ENCODE assay signal across 8 mouse cellular contexts in genomic region chr1:119053402-119053841, GRCm38 (mm10). TPM values are rescaled to one million over a fixed set of nuclear protein-coding genes. Genes with fewer than 3 reads are reported as not detected.
A peak's percentile ranks its signal among the peaks of the same experiment; 100 is the strongest.
DNase-seq lines count a peak whose midpoint lies in the region; ATAC-seq and TF ChIP-seq lines count a peak whose summit lies in the region.

TSS of gene Gli2 (minus strand) at chr1:119053619.

- peak; percentile 93 for DNase-seq in R1 (ENCODE audit: low read depth, low spot score)
- DNase-seq in cerebellum, postnatal 25 days, result peak; percentile 76 to 84
- DNase-seq in frontal cortex, postnatal 36 days (ENCODE audit: low spot score in 2 of 2), result peak; percentile 76 to 84
- DNase-seq in layer of hippocampus, postnatal 25 days (ENCODE audit: extremely low spot score in 1 of 2, low spot score in 1 of 2), result peak; percentile 75 to 79
- DNase-seq in lung, postnatal 0 days (ENCODE audit: low spot score), result peak; percentile 91
- peak; percentile 94 for DNase-seq in retina, postnatal 1 day
- DNase-seq in urinary bladder, postnatal 14 days (ENCODE audit: low spot score), result peak; percentile 87

- H3K4me1 ChIP-seq in hindbrain, embryonic 13.5 days (replicated peaks), result peaks cover 55% of the 10 kb centered on the region
- 0 out of 2 replicates have a peak, but pooled peaks cover 4% of the 10 kb centered on the region for H3K4me1 ChIP-seq in lung, postnatal 0 days (ENCODE audit: insufficient read depth, low read depth, low read length)

- peak within 1 kb of the TSS; percentile 82 for H3K27ac ChIP-seq in hindbrain, embryonic 13.5 days
- H3K27ac ChIP-seq in lung, postnatal 0 days (ENCODE audit: low read length), result peak within 1 kb of the TSS; percentile 66

- peaks cover 55% of the 10 kb centered on the region for H3K27me3 ChIP-seq in hindbrain, embryonic 13.5 days
- peaks cover 37% of the 10 kb centered on the region; the same call in 1 of the 2 replicates for H3K27me3 ChIP-seq in lung, postnatal 0 days (replicated peaks; ENCODE audit: insufficient read depth, low read length)

- H3K9me3 ChIP-seq in hindbrain, embryonic 13.5 days, result no peaks in the 10 kb centered on the region
- H3K9me3 ChIP-seq in lung, postnatal 0 days (ENCODE audit: low read length), result no peaks in the 10 kb centered on the region

- peak within 1 kb of the TSS; percentile 68 for H3K9ac ChIP-seq in hindbrain, embryonic 13.5 days
- peak within 1 kb of the TSS; percentile 19 for H3K9ac ChIP-seq in lung, postnatal 0 days (replicated peaks; ENCODE audit: low read depth)

- H3K36me3 ChIP-seq in hindbrain, embryonic 13.5 days, result no peaks in the 10 kb centered on the region
- H3K36me3 ChIP-seq in lung, postnatal 0 days (ENCODE audit: insufficient read depth, low read length), result no peaks in the 10 kb centered on the region

- peak within 1 kb of the TSS; percentile 49 for H3K4me3 ChIP-seq in hindbrain, embryonic 13.5 days
- H3K4me3 ChIP-seq in lung, postnatal 0 days (ENCODE audit: low read depth, low read length), result peak within 1 kb of the TSS; percentile 45

- H3K4me2 ChIP-seq in hindbrain, embryonic 13.5 days, result peak within 1 kb of the TSS; percentile 91
- peak within 1 kb of the TSS; percentile 79 for H3K4me2 ChIP-seq in lung, postnatal 0 days (replicated peaks; ENCODE audit: low read depth, low read length)

- peak; percentile 84 for TF ChIP-seq CTCF in lung, postnatal 0 days (IDR thresholded peaks at IDR 0.05)

- no peak for TF ChIP-seq EP300 in lung, postnatal 0 days (IDR thresholded peaks at IDR 0.05)

- 0% methylated on average over 40 of the region's 42 CpGs for WGBS in hindbrain, embryonic 13.5 days
- WGBS in lung, postnatal 0 days, result under 1% methylated on average over 33 of the region's 42 CpGs

- peak; percentile 82 for ATAC-seq in hindbrain, embryonic 13.5 days (ENCODE audit: low FRiP score)
- ATAC-seq in lung, postnatal 0 days, result peak; percentile 80

RNA-seq across cellular contexts. Expression of gene Gli2, which starts in this region (rescaled TPM):
- 1.7 and 2.1 TPM in 2 replicates for polyA plus RNA-seq in hindbrain, embryonic 13.5 days (2015; fragmentation: Nextera tagmentation; extraction: Ambion mirVana)
- total RNA-seq in layer of hippocampus, postnatal 25 days (2021), result 1 to 10 TPM; 3.4 to 4.1 TPM
- polyA plus RNA-seq in lung, postnatal 0 days (2015; fragmentation: Nextera tagmentation; extraction: Ambion mirVana), result 1.9 and 2.7 TPM in 2 replicates

Comparison
In these comparisons a context has a peak if more than half of its experiments do, and no peak if none do; other contexts are left out.
1. Peak in every context shown above with its lines: DNase-seq, ATAC-seq, H3K4me3 ChIP-seq and H3K27ac ChIP-seq.